Mouse (Mus musculus): ENCODE data around the gene Fancg. TPM values are rescaled to one million over a fixed set of nuclear protein-coding genes. Genes with fewer than 3 reads are reported as not detected.
A peak's percentile ranks its signal among the peaks of the same experiment; 100 is the strongest.

Fancg gene
- total RNA-seq, 2 experiments from 2014 or later = 6.6 to 7.7 TPM

DNA sequence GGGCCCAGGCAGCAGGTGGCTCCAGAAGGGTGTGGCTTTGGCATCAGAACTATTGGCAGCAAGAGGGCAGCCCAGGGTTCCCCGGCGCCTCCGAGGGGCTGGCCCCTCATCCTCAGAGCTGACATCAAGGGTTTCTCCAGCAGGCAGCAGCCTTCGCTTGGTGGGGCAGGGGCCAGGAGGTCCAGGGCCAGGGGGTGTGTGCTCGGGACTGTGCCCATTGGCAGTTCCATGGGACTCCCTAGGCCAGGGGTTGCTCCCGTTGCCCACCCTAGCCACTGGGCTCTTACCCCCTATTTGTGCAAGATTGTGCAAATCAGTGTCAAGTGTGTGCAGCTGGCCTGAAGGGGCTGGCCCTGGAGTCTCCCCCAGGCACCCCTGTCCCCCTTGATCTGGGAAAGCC is 25.5 kb upstream of the Fancg start:
- DNase-seq (ENCODE audit: low spot score in 2 of 2) = no peak

- no peak for DNase-seq (ENCODE audit: low spot score in 2 of 2)
Measured at GRCm38 (mm10) chr4:43033481-43033880, 23.2 kb upstream of the Fancg start.

- DNase-seq (ENCODE audit: low spot score in 2 of 2) = no peak
Measured at GRCm38 (mm10) chr4:43032501-43032900, 22.2 kb upstream of the Fancg start.

DNA sequence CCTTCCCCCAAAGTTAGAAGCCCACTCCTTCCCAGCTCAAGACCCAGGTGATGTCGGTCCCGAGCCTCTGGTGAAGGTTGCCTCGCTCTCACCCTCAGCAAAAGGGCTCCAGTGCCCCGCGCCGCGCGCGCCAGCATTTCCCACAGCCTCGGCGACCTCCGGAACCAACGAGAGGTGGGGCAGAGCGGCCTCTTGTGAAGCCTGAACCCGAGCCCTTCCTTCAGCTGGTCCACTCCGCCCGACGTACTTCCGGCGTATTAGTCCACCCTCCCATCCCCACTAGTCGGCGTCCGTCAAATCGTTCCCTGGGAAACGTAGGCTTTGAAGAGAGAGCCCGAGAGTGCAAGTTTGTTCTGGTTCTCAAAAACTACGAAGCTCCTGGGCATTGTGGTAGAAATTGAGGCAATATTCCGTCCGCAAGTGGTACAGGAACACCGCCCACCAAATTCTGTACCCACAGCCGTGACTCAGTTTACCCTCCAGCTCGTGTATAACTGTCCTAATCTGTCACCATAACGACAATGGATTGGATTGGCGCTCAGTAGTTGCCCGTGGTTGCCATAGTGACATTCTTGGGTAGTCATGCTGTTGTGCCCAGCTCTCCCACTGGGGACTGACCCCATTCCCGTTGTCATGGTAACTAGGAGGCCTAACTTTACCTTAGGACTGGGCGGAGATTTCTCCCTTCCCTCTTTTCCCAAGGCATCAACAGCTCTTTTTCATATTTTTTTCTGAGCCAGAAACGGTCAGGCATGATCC is 21.1 kb upstream of the Fancg start, which contains the start of gene Stoml2:
TSS of gene Stoml2 (minus strand) at position 474 of the 759 bp plus-strand sequence.
- DNase-seq (ENCODE audit: low spot score in 2 of 2) = peak; percentile 83 to 85

DNA sequence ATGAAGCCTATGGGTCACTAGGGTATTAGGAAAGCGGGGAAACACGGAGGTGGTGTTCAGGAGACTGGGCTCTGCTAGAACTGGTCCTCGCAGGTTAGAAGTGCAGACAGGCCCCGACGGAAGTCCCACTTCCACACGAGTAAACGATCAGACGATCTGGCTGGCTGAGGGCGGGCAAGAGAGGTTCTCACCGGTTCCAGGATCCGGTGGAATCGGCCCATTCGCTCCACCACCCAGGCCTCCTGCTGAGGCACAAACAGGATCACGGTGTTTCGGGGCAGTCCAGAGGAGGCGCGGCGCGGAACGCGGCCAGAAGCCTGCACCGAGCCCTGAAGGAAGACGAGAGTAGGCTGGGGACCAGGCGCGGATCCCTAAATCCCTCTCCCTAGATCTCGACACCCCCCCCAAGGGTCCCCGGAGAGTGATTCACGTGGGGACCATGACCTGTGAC is 20.5 kb upstream of the Fancg start:
- peak in 1 of 2 experiments; percentile 49 for DNase-seq (ENCODE audit: low spot score in 2 of 2)

GRCm38 (mm10) chr4:43030352-43030751 is 20.0 kb upstream of the Fancg start:
- no peak for DNase-seq (ENCODE audit: low spot score in 2 of 2)

GRCm38 (mm10) chr4:43029749-43030148 is 19.4 kb upstream of the Fancg start:
- no peak for DNase-seq (ENCODE audit: low spot score in 2 of 2)

GRCm38 (mm10) chr4:43029121-43029520 is 18.8 kb upstream of the Fancg start:
- DNase-seq (ENCODE audit: low spot score in 2 of 2) = no peak

GRCm38 (mm10) chr4:43025084-43025960 is 15.0 kb upstream of the Fancg start, which contains the start of gene Pigo:
TSS of gene Pigo (minus strand) at chr4:43025819.
- peak; percentile 89 to 92 for DNase-seq (ENCODE audit: low spot score in 2 of 2)

DNA sequence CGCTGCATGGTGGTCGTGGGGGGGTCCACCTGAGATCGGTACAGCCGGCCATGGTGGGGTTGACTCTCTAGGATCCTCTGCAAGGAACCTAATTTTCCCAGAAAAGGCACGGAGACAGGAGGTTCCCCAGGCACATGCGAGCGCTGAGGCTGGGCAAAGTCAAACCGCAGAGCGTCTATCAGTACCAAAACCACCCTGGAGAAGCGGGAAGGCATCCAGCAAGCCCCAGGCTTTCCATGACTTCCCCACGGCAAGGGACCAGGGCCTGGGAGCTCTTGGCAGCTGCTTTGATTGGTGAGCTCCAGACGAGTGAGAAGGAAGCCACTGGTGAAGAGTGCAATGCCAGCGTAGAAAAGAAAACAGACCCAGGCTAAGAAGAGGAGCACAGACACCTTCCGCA is 14.4 kb upstream of the Fancg start:
- DNase-seq (ENCODE audit: low spot score in 2 of 2) = no peak

- no peak for DNase-seq (ENCODE audit: low spot score in 2 of 2)
Measured at GRCm38 (mm10) chr4:43021341-43021740, 11.0 kb upstream of the Fancg start.

GRCm38 (mm10) chr4:43020876-43021275 is 10.6 kb upstream of the Fancg start:
- DNase-seq (ENCODE audit: low spot score in 2 of 2) = no peak

DNA sequence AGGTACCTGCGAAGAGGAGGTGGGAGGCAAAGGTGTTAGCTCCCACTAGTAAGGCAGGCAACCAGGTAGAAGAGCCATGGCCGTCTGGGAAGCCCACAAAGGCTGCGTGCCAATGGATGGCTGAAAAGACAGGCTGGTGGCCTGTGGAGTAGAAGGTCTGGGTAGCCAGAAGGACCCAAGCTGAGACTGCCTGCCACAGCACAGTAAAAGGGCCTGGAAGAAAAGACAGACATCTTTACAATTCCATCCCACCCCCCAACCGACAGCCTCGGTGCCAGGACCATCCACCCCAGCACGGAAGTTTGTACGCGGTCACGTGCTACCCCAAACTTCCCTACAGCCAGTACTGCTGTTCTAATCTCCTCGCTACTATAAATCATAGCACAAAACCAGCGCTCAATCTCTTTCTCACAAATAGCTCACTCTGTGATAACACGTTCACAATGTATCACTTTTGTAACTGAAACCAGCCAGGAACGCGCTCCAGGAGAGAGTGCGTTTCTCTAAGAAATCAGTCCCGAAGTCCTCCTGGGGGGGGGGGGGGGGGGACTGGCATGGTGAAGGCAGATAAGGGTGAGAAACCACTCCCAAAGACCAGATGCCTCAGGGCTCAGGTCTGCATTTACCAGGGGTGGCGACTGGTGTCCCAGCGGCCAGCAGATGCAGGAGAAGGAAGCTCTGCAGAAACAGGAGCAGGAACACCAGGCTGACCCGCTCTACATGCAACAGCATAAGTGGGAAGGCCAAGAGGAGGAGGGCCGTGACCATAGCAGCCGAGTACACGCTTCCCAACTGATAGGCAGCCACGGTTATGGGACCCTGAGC is 9.5 kb upstream of the Fancg start:
- no peak for DNase-seq (ENCODE audit: low spot score in 2 of 2)

- DNase-seq (ENCODE audit: low spot score in 2 of 2) = no peak
Measured at GRCm38 (mm10) chr4:43019176-43019575, 8.9 kb upstream of the Fancg start.

DNA sequence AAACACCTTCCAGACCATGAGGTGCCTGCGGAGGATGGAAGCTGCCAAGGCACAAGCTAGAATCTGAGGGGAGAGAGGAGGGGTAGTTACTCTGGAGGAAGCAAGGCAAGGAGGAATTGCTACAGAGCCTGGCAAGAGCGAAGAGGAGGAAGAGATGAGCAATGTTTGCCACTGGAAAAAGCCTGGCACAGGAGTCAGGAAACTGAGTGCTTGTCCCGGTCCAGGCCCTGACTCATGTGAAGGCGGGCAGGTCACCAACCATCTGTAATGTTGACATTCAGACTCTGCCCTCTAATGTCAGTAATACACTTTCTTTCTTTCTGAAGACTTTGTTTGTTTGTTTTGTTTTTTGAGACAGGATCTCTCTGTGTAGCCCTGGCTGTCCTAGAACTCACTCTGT is 7.8 kb upstream of the Fancg start:
- no peak for DNase-seq (ENCODE audit: low spot score in 2 of 2)

DNA sequence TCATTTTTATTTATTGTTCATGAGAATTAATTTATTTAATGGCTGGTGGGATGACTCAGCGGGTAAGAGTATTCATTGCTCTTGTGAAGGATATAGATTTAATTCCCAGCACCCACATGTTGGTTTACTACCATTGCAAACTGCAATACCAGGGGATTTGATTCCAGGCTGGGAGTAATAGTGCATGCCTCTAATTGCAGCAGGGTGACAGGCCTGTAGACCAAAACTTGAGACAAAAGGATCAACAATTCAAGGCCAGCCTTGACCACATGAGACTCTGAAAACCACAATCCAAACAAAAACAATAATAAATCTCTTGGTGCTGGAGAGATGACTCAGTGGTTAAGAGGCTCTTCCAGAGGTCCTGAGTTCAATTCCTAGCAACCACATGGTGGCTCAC is 1.8 kb upstream of the Fancg start:
- DNase-seq (ENCODE audit: low spot score in 2 of 2) = no peak

GRCm38 (mm10) chr4:43005765-43006164 is 4.5 kb downstream of the Fancg start:
- DNase-seq (ENCODE audit: low spot score in 2 of 2) = no peak

GRCm38 (mm10) chr4:43004951-43005350 is 5.4 kb downstream of the Fancg start:
- no peak for DNase-seq (ENCODE audit: low spot score in 2 of 2)

GRCm38 (mm10) chr4:43002756-43003439 is 7.4 kb downstream of the Fancg start:
- DNase-seq (ENCODE audit: low spot score in 2 of 2) = peak in 1 of 2 experiments; percentile 30

GRCm38 (mm10) chr4:43001272-43001671 is 9.0 kb downstream of the Fancg start:
- no peak for DNase-seq (ENCODE audit: low spot score in 2 of 2)
